Mouse (Mus musculus) T-cell, adult 2 months (primary cell): ENCODE data around the gene Cd4.

Experiments used
- DNase-seq: peaks from one replicate; pipeline ENCODE4 v3.0.0; 2022; ENCODE audit warnings: low spot score

Cd4 gene

DNA sequence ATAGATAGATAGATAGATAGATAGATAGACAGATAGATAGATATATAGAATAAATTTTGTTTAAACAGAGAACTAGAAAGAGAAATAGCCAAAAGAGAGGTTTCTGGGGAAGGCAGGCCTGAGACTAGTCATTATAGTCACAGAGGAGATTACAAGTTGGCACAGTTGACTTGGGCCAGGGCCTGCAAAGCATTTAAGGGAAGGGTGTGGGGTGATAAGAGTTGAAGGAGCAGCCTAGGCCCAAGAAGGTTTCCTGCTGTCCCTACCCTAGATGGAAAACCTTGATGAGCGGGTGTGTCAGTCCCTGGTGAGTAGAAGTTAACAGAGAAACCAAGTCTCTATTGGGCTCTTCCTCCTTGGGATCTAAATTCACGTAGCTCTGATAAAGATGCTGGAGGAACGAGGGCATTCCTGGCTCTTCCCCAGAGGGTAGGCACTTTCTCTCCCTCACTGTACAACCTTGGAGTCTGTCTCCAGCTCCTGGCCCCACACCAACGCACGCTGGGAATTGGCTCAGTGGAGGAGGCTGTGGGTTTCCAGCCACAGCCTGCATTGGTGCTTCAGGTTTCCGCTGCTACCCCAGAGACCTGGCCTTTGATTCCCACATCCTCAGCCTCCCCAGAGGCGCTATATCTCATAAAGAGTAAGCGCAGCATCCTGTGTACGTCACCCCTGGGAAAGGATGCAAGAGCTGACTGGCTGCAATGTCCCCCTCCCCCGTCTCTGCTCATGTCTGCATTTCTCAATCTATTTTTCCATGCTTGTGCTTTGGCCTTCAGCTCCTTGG lies 3.1 kb downstream of the Cd4 start:
- DNase-seq, result peak; percentile 90

DNA sequence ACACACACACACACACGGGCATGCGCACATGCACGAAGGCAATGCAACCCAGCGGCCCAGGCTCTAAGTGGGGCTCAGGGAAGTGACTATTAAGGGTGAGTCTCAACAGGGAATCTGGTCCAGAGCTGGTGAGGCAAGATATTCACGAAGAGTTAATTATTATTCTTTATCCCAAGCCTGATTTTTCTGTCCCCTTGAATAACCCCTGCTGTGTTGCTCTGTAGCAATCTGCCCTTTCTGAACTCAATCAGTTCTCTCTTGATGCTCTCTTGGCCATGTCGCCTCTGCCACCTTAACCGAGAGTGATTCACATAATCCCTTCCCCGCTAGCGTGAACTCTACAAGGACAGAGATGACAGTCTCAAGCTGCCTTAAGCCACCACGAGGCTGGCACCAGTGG lies 4.7 kb downstream of the Cd4 start:
- DNase-seq, result no peak

DNA sequence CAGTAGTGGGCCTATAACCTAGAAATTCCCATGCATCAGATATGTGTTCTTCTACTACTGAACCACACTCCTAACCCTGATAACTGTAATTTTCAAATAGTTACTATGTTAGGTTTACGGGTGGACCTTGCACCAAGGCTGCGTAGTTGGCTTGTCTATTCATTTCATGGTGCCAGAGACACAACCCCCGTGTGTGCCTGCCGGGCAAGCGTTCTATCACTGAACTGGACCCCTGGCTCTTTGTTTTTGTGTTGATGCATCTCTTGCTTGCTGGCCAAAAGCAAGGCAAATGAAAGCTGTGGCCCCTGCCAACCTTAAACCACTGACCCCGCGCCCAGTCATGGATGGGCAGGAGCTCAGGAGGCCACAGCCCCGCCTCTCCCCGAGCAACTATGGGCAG lies 6.2 kb downstream of the Cd4 start:
- DNase-seq, result no peak

DNA sequence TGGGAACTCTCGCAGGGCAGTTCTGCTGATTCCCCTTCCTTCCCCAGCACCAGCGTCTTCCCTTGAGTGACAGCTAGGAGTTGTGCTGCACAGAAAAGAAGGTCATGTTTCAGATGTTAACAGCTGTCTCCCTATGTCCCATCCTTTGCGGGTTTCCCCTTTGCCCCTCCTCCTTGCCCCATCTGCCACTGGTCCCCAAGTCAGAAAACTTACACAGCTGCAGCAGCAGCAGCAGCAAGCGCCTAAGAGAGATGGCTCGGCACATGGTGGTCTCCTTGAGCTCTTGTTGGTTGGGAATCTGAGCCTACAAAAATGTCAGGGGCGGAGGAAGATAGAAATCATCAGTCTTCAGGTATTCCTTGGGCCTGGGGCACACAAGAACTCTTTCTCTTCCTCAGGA lies 8.6 kb downstream of the Cd4 start:
- DNase-seq, result no peak

DNA sequence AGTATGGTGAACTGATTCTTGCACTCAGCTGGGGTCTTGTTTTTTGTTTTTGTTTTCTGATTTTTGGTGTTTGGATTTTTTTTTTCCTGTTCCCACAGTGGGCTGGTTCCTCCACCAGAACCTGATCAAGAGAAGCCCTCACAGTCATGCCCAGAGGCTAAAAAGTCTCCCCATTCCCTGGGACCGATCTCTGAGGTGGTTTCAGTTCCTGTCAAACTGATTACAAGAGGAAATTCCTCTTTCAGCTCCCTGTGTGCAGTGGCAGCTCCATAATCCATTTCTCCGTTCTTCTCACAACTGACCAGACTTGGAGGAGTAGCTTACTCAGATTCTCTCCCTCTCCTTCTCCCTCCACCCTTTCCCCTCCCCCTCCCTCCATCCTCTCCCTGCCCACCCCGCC lies 13.7 kb downstream of the Cd4 start:
- no peak for DNase-seq

DNA sequence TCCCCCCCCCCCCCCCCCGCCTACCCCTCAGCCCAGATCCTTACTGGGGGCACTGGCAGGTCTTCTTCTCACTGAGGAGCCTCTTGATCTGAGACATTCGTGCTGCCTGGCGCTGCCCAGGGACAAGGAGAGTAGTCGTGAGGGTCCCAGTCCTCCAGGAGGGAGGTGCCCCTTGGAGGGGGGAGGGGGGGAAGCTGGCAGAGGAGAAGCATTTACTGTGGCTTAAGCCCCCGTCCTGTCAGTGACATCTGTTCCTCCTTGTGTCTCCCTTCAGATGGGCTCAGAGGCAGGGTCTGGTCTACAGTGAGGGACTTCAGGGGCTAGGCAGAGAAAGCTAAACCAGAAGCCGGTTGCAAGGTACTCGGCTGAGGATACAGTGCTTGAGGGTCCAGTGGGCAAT lies 21.5 kb downstream of the Cd4 start:
- DNase-seq, result no peak

DNA sequence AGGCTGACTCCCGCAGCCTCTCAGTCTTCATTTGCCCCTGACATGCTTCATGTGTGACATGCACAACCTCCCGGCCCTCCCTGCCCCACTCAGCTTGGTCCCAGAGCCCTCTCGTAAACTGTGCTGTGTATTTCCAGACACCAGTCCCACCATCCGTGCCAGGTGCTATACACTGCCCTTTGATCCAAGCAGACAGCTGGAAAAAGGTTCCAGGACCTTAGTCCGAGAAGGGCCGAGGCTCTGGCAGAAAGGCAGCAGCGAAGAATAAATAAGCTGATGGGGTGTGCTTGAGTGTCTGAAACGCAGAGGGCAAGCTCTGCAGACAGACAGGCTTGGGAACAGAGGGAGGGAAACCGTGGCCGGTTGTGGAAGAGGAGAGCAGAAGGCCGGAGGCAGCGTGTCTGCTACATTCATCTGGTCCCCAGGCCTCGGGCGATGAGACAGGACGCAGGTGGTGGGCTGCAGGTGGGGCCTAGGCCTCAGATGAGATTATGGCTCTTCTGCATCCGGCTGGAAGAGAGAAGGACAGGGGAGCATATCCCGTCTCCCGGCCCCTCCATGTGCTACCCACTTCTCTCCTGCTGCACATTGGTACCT lies 22.2 kb downstream of the Cd4 start:
- no peak for DNase-seq

DNA sequence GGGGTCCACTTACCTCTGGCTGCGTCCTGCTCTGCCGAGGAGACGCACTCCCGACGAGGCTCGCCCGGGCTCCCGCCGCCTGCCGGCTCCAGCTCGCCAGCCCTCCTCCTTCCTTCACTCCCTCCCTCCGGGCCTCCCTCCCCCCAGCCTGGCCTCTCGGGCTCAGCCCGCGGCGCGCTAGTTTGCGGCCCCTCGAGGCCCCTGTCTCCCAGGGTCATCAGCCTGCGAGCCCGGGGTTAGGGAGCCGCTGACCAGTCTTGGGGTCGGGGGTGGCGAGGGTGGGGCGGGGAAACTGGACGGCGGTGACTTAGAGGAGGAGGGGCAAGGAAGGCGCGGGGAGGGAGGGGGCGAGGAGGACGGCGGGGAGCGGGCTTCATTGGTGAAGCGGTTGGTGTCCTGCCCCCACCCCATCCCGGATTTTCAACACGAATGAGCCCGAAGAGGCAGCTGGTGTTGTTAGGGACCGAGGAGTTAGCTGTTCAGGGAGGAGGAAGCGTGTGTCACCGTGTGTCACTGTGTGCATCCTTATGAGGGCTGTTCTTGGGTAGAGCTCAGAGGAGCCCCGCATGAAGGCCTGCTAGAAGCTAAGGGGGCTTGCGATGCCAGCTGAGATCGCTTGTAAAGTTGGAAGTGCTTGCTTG lies 24.2 kb downstream of the Cd4 start, which contains the start of gene Gpr162:
TSS of gene Gpr162 (minus strand) at position 326 of the 641 bp plus-strand sequence.
- DNase-seq, result peak; percentile 48

DNA sequence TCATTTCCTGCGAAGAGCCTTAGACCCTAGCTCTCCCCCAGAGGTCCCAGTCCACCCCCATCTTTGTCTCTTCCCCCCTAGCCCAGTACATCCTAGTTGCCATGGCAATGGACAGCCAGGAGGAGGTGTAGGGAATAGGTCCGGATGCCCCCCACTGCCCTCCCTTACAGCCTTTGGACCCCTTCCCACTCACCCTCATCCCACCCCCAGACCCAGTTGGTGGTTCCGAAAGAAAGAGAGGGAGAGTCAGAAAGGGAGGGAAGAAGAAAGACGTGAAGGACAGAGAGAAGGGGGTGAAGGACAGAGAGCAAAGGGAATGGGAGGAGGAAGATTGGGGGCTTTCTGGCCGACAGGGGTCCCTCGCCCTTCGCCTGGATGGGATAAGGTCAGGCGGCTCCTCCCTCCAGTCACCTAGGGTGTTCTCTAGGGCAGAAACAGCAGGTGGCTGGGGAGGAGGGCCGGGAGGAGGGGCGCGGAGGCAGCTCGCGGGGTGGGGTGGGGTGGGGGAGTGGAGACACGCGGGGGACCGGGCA lies 24.8 kb downstream of the Cd4 start:
- no peak for DNase-seq

DNA sequence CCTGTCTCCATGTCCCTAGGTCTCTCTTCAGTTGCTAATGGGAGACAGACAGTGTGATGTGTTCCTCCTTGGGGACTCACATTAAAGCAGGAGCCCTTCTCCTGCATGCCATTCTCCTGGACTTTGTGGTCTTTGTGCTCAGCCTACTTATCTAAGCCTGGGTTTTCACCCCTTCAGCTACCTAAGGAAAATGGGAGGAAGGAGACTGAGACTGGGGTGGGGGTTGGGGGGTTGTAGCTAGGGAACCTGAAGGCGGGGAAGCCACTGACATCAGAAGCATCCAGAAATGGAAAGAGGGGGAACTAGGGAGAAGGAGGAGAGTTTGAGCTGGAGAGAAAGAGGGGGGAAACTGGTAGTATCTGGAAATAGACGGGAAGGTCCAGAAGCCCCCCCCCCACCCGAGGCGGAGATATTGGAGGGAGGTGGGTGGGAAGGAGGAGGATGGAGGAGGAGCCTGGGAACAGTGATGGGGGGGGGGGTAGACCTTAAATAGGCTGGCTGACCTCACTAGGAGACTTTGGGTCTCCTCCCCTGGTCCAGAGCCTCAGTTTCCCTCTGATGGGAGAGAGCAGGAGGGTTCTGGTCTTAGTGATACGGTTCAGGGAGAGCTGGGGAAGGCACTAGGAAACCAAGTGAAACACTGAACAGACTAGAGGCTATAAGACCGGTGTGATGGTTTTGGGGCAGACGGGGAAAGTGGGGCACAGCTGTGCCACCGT lies 25.5 kb downstream of the Cd4 start:
- no peak for DNase-seq

DNA sequence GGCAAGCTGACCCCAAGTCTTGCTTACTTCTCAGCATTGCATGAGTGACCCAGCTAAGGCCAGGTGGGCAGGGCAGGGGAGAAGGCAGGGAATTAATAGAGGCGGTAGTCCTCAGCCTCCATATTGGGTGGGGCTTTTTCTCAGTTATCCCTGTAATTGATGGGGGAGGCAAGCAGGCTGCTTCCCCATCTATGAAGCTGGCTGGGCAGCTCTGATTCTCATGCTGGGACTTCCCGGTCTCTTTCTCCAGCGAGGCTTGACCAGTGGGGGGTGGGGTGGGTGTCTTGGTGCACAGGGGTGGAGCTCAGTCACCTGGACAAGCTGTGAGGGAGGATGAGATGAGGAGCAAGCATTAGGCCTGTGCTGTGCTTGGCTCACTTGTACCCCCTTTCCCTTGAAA lies 26.2 kb downstream of the Cd4 start:
- DNase-seq, result no peak

DNA sequence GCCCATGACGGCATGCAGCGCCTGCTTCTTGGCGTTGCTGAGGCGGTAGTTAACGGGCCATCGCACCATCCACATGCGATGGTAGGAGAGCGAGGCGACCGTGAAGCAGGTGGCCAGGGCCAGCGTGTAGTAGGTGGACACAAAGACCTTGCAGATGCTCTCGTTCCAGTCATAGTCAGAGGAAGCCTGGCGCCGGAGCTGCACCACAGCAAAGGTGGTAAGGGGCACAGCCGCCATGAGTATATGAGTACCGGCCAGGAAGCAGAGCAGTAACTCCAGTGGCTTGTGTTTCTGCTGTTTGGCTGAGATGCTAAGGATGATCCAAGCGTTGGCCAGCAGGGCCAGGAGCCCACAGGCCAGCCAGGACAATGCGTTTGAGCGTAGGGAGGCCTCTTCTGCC lies 26.8 kb downstream of the Cd4 start:
- no peak for DNase-seq

DNA sequence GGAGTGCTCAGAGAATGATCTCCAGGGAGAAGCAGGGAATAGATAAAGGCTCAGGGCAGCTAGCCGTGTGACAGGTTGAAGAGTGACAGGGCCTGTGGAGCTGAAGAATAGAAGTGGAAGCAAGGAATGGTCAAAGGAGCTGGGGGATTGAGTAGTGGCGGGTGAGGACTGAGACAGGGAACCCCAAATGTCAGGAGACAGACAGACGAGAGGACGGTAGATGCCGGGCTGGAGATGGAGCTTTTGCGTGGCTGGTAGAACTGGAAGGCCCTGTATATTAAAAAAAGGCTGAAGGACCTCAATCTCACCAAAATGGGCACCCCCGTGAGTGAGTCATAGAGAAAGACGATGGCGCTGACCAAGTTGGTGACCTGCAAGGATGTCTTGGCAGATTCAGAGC lies 27.5 kb downstream of the Cd4 start:
- no peak for DNase-seq

DNA sequence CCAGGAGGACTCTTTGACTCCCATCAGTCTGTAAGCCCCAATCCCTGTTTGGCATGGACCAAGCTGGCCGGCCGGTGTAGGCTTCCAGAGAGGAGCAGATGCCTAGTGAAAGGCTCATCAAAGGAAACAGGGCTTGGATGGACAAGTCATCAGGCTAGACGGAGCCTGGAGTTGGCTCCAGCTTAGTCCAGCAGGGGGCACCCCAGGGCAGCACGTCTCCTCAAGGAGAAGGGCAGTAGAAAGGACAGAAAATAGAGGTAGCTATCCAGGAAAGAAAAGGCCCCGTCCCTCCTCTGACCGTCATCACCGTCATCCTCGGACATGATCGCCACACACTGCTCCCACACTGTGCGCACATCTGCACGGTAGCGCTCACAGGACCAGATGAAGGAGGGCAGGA lies 28.3 kb downstream of the Cd4 start:
- peak; percentile 79 for DNase-seq

DNA sequence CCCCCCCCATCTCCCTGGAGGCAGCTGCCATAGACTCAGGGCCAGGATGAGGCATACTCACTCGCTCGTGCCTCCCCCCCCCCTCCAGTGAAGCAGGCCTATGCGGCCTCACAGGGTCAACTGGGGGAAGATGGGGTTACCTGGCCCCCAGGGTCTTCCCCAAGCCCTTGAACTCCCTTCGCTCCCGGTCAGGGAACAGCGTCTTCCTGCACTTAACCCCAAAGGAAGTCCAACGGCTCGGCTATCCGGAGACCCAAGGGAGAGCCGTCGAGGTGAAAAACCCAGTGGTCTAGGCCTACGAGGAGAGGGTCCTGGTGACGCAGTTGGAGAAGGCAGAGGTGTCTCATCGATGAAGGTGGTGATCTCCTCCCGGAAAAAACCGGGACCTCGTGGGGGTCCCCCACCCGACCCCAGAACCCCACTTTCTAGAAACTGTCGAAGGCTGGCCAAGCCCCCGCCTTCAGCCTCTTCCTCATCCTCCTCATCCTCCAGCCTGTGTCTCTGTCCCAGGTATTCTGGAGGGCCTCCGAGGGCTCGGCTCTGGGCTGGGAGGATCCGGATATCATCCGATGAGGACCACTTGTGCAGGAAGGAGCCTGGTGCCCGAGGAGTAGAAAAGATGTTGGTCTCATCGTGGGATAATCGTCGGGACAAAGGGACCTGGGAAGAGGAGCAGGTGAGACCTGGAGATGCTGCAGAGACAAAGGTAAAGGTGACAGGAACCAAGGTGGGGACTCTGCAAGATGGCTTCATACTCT lies 29.3 kb downstream of the Cd4 start:
- DNase-seq, result no peak

DNA sequence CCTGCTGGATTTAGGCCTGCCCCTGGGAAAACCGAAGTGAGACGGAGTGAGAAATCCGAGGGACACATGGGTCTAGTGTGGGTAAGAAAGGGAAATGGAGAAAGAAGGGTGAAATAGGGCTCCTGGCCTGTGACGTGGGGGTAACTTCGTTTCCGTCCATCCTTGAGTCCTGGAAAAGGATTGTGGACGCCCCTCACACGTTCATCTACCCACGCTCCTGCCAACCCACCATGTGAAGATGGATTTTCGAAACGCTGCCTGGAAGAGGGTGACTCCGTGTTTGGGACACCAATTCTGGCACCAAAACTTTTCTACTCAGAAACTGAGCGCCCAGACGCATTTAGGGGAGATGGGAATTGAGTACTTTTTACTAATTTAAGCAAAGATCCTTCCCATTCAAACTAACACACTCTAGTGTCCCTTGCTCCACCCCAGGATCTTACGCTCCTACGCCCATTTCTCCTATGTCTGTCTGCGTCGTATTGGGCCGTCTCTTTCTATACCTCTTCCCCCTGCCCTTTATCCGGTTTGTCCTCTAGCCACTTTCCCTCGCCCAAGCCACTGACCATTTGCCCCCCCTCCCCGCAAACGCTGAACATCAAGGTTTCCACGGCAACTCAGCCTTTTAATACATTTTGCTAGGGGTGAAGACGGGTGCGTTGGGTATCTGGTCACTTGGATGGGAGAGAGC lies 30.0 kb downstream of the Cd4 start:
- no peak for DNase-seq

DNA sequence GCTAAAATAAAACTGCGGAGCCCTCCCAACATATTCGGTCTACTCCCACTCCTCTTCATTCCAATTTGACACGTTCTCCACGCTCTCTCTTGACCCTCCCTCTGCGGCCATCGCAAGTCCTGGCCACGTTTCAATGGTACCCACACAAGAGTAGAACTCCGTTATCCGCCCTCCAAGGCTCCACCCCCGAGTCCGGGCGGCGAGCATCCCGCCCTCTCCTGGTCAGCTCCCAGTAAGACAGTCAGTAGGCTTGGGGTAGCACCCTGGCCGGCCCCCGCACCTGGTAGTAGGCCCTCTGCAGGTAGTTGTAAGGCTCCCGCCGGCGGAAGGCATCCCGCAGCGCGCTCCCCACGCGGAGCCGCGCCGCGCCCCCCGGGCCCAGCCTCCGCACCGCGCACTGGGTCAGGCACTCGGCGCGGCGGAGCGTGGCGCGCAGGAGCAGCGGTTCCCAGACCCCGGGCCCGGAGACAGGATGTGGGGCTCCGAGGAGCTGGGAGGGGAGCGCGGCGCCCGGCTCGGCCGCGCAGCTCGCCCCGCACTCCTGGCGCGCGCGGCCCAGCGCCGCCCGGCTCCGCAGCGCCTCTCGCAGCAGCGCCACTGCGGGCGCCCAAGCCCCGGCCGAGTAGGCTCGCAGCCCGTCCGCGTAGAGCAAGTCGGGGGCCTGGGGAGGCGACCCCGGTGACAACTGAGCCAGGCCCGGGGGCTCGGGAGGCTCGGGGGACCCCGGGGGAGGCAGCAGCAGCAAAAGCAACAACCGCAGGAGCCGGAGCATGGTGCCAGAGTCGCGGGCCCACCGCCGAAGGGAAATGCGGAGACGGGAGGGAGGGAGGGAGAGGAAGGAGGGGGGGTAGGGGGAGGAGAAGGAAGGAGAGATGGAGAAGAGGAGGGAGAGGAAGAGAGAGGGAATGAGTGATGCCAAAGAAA lies 30.8 kb downstream of the Cd4 start, which contains the start of gene P3h3:
TSS of gene P3h3 (minus strand) at position 837 of the 924 bp plus-strand sequence.
- DNase-seq, result peak; percentile 73

DNA sequence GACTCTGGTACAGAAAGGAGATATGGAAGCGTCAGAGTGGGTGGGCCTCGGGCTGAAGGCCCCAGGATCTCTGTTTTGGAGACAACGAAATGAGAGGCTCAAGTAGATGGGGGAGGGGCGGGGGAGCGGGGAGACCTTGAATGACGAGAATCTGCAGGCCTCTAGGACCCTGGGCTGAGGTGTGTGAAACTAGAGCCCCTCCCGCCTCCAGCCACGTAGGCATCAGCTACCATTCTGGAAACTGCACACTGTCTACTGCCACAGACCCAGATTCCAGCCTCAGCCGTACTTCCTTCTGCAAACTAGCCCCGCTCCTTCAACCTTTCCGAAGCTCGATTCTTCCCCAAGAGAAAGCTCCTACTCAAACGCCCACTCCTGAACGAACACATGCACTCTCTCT lies 31.7 kb downstream of the Cd4 start:
- no peak for DNase-seq

DNA sequence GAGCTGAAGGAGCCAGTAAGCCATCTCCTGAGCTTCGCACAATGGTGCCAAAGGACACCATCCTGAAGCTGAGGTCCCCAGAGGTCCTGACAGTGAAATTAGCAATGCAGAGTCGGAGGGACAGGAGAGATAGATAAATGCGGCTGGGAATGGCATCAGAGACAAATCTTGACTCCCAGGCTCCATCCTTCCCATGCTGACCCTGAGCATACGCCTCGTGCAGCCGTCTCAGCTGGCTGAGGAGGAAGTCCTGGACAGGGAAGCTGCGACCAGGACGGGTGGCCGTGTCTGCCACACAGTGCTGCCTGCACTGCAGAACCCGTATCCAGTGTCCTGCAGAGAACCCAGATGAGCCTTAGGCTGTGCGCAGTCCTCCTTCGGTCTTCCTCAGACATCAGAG lies 33.4 kb downstream of the Cd4 start:
- DNase-seq, result no peak

DNA sequence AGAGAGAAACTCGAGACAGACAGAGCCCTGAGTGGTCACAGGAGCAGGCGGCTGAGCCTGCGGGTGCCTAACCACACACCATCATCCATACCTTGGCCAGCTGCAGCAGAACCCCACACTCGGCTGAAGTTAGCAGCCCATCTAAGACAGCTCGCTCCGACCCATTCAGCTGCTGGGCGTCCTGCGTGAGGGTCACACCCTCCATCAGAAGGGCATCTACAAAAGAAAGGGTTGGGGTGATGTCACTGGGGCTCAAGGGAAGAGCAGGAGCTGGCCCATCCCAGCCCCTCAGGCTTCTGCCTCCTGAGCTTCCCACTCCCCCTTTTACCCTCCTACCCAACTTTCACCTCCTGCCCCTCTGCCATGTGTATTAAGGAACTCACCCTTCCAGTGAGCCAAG lies 37.5 kb downstream of the Cd4 start:
- no peak for DNase-seq
